Mouse (Mus musculus) spleen, postnatal 14 days (tissue): Measurements from ENCODE around the gene Reln.

Experiments
- DNase-seq, 2 experiments: peaks; one replicate each; pipeline ENCODE4 v3.0.0; 2021 to 2022; ENCODE audit warnings: low spot score in 2 of 2

The Reln gene

DNA sequence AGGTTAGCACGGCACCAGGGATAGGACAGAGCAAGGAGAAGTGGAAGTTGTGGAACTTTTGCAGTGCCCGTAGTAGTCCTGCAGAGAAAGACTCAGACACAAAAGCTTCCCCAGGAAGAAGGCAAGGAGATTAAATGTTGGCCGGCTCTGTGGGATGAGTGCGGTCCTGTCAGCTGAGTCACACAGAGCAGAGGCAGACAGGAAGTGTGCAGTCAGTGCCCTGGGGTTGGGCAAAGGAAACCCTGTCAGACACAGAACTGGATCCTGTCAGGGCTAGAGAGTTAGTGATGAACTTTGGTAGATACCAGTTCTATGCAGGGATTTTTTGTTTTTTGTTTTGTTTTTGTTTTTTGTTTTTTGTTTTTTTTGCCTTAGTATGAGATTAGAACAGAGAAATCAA is 120.0 kb downstream of the Reln start:
- no peak for DNase-seq

DNA sequence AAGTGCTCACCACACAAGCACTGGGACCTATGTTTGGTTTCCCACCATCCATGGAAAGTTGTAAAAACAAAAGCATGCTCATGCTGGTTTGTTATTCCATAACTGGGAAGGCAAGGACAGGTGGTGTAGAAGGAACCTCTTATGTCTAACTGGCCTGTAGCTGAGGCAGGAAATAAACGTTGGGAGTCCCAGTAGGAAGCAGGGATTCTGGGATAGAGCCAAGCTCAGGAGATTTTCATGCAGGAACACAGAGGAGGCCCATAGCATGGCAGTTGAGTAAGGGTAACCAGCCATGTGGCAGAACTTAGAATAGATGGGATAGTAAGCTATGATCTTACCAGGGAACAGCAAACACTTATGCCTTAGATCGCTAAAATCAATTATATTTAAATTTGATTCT is 120.6 kb downstream of the Reln start:
- no peak for DNase-seq

DNA sequence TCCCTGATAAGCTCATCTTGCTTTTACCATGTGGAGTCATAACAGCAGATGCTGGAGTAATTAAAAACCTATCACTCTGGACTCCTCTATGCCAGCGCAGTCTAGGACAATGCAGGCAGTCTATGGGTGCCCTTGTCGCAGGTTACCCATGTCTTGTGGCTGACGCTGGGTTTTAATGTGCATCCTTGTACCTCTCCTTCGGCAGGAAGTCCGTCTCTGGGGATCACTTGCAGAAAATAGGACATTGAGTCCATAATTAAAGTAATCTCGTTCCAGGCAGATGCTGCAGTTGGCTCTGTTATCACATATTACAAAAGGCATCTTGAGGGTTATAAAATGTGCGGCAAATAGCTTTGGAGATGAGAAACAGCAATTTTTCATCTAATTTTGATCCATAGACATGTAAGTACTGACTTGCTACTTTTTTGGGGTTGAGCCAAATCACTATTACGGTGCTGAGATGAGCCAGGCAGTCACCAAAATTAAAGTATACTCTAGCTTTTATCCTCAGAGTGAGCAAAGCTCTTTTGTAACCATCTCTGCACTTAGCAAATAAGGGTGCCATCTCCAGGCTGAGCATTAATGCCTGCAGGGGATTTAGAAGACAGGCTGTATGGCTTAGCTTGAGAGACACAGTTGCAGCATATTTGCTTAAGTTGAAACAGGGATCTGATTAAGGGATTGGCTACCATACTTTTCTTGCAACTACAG is 136.0 kb downstream of the Reln start:
- DNase-seq: no peak

DNA sequence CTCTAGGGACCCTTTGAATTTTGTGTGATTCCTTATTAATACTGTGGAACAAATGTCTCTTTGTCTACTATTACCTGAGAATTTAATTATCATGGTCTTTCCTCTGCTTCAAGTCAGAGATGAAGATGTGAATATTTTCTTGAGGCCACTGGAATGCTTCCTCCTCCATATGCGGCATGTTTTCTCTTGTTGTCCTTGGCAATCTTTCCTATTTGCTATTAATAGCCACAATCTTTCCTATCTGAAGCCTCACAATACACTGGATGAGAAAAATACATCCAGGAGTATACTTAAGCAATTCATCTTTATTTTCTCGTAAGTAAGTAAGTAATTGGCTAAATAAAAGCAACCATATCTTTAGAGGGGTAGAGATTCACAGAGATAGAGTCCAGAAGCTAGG is 146.6 kb downstream of the Reln start:
- no peak for DNase-seq

DNA sequence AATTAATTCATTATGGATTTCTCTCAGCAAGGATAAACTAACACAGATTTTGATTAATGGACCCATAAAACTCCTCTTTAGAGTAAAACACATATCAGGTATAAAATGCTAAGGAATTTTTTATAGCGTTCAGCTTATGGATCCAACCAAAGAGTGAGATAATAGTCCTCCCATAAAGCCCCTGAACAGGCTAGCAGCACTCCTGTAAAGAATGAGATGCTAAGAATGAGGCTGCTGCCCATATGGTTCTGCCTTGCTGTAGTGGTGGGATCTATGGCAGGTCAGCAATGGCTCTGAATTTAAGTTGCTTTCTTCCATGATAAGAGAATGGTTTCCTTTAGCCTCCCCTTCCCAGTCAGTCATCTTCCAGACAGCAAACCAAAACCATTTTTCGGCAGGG is 147.6 kb downstream of the Reln start:
- DNase-seq: no peak

DNA sequence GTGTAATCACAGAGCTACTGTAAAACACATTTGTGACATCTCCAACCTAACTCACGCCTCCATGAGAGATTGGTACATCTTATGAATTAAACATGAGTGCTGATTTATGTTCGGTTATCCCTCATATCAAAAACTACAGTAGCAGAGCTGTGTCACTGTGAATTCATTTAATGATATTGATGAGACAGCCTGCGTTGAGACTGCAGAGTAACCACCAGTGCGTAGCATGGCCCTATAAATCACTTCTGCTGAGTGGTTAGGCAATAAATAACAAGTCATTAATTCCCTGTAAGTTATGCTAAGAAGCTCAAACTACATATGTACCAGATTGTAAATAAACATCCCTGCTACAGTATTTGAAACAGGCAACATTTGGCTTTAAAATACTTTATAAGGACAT is 148.0 kb downstream of the Reln start:
- DNase-seq: no peak

DNA sequence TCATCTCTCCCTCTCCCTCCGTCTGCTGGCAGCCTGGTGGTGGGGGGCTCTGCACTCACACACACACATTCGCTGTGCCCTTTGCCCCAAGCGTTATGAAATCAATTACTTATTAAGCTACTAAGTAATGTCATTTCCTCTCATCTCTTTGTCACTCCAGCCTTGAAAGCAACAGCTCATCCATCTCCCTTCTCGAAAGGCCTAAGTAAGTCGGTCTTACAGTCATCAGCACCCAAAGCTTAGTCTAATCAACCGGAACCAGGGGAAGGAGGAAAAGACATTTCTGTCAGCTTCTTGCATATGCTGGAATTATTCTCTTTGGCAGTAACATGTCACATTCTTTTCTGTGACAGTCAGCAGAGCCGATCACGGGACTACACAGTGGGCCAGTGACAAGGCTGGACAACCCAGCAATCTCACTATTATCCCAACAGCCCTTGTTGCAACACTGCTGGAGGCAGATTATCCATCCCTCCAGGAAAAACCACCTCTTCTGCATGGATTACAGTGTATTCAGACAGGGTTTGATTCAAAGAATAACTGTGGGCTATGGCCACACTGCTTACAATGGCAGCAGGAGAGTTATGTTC is 149.1 kb downstream of the Reln start:
- DNase-seq: no peak

DNA sequence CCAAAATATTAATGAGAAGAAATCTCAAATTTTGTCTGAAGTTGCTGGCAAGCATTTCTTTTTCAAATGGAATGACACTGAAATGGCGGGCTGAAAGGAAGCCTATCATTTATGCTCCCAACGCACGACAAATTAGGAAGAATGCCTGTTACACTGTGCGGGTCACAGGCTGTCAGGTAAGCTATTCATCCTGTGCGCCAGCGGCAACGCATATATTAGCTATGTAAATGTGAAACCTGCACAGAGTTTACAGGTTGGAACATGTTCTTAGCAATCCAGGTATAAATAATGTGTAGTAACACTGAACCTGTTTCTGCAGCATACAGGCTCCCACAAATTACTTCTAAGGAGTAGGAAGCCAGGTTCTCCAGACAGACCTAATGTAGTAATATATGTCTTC is 152.7 kb downstream of the Reln start:
- DNase-seq: no peak

DNA sequence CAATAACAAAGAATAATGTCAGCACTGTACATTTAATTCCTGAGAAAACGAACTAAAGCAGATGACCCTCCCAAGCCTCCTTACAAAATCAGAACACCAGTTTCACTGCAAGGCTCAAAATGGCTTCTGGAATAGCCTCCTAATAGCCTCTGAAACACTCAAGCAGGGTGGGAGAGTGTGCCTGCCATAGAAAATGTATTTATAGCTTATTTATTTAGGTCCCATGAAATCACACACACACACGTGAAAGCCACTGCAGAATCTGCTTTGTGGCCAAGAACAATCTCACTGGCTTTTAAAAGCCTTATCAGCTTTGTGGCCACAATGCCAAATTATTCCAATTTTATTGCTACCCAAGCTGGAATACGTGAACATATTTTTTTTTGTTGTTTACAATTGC is 154.2 kb downstream of the Reln start:
- no peak for DNase-seq

DNA sequence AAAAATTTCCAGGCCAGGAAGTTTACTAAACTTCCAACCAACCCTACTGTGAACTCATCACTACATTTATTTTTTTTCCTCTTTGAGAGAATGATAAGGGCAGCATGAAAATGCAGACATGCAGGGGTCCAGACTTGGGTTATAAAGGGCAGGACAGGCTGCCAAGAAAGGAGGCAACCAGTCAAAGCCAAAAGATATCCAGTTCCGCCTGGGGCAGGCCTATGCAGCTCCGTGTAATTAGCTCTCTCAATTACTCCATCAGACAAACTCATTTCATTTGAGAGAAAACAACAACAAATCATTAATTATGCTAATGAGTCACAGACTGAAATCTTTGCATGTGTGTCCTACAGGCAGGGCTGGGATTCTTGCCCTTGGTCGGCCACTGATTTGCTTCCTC is 156.9 kb downstream of the Reln start:
- DNase-seq: no peak

DNA sequence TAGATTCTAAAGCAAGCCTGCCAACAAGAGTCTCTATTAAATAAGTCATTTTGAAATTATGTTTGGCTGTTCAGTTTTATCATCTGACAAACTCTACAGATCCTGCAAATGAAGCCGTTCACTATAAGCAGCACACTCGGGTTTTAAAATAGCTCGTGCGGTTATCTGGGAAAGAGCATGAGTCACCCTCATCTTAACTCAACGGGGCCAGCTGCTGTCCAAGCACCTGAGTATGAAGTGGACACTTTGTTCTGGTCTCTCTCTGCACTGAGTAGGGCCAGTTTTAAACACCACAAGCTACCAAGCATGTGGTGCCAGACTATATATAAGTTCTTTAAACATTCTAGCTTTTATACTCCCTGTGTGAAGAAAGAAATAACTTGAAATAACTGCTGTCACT is 168.0 kb downstream of the Reln start:
- no peak for DNase-seq

DNA sequence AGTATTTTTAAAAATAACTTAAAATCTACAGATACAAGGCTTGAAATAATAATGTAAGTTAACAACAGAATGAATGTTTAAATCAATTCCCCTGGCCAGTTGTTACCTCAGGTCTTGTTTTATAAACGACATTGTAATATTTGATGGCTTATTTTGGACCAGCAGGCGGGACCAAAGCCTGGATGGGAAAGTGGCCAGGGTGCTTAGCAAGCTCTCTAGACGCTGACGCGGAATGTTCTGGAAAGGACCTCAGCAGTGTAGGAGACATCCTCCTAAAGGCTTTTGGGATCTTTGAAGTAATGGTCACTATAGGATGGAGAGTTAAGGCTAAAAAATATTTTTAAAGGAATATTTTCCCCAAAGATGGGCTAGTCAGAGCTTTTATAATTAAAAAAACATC is 173.2 kb downstream of the Reln start:
- DNase-seq: no peak

DNA sequence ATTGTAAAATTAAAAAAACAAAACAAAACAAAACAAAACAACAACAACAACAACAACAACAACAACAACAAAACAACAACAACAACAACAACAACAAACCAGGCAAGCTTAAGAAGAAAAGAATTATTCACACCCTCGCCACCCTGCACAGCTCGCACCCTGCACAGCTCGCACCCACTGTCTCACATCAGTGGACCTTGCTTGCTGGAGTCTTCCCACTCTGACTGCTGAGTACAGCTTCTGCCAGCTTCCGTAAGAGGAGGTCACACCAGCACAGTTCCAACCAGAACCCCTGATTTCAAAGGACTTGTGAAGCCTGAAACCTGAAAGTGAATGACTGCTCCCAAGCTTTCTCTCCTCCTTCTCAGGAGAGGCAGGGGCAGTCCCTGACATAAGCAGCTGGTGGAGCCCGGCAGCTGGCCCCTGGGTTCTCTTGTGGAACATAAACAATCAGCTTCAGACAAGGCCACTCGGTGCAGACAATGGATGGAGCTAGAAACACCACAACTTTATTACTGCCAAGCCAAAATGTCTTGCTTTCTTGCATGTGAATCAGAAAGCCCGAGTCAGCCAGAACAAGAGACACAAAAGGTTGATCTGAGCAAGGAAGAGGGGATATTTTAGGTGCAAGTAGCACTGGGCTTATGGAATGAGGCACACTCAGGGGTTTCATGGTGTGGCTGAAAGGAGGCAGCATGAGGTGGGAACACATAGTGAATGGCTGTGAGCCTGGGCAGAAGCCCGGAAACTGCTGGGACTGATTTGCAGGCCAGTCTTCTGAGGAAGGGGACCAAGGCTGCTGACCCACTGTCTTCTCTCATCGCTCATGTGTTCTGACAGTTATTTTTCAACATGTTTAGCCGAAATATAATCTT is 180.2 kb downstream of the Reln start:
- DNase-seq: no peak

DNA sequence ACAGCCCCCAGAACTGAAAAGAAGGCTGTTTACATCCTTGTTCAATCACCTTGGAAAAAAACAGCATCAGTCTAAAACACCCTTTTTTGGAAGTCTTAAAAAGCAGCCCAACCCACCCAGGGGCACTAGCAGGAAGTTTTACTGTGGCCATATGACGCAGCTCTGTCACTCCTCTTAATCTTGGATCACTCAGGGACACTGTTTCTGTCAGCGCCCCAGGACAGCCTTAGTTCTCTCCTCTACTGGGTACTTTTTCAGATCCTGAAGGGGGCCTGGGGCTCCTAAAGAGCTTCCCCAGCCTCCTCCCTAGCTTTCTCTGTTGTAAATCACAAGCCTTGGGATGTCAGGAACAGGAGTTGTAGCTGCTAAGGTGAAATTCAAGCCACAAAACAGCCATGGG is 183.6 kb downstream of the Reln start:
- DNase-seq: no peak

DNA sequence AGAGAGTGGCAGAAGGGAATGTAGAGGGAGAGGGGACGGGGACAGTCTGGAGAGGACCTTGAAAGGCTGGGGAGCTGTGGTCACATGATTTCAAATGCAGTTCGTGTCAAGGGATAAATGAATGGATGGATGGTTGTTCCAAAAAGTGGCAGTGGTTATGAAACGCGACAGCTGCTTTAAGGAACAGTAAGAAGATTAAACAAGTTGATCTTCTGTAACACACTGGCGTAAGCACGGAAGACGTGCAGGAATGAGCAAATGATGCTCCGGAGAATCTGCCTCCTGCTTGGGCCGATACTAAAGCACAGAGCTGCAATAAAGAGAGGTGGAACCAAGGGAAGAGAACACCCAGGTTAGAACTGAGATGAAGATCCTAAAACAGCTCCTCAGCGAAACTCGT is 185.7 kb downstream of the Reln start:
- no peak for DNase-seq

DNA sequence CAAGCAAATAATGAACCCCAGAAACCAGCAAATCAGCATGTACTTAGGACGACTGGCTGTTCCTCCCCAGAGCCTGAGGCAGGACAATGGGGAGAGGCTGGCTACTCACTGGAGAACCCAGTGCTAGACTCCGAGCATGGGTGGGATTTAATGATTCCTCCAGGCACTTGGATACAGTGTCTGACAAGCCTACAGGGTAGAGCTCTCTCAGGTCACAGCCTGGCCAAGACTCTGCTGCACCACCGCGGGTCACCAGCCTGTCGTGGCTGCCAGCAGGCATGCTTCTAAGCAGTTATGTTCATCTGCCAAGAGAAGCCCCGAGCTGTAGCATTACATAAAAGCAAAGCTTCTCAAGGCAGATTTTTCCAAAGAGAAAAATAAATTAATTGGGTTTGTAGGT is 190.9 kb downstream of the Reln start:
- DNase-seq: no peak

DNA sequence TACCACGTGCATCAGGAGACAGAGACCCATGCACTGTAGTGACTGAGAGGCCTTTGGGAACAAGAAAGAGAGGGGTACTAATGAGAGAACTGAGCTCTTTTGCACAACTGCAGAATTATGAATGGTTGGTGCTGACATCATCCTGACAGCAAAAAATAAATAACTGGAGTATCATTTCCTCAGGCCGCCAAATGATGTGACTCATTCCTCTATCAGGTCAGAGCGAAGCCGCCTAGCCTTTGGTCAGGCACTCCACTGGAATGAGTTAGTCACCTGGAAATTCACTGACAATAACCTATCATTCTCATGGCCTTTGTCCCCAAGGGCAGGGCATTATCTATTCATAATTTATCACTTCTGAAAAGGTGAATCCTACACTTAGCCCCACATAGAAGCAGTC is 202.7 kb downstream of the Reln start:
- DNase-seq: no peak

DNA sequence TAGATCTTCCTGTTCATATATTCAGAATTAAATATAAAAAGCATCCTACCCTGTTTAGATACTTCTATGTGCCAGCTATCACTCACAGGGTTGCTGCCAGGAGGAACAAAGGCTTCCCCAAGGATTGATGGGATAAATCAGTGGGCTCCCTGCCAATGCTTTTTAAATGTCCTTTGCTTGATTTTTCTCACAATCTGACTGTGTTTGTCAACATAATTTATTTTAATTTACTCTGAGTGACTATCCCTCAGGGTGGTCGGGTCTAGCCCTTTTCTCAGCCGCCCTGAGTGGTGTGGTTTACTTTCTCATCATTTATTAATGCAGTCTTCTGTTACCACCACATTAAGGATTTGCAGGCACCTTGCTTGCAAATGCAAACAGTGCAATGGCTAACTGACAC is 205.5 kb downstream of the Reln start:
- DNase-seq: no peak

DNA sequence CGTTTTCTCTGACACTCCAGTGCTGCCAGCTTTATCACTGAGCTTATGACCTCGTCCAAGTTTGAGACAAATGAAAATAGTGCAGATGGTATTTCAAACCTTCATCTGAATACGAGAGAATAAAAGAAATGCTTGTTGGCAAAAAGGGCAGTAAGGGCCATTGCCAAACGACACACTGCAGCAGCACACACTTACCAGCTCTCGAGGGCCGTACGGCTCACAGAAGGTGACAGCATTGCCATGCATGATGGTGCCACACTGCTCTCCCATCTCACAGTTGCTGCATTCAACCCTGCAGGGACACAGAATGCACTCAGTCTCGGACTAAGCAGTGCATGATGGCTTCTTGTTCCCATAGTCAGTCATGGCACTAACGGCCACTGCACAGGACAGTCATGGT is 210.1 kb downstream of the Reln start:
- no peak for DNase-seq

DNA sequence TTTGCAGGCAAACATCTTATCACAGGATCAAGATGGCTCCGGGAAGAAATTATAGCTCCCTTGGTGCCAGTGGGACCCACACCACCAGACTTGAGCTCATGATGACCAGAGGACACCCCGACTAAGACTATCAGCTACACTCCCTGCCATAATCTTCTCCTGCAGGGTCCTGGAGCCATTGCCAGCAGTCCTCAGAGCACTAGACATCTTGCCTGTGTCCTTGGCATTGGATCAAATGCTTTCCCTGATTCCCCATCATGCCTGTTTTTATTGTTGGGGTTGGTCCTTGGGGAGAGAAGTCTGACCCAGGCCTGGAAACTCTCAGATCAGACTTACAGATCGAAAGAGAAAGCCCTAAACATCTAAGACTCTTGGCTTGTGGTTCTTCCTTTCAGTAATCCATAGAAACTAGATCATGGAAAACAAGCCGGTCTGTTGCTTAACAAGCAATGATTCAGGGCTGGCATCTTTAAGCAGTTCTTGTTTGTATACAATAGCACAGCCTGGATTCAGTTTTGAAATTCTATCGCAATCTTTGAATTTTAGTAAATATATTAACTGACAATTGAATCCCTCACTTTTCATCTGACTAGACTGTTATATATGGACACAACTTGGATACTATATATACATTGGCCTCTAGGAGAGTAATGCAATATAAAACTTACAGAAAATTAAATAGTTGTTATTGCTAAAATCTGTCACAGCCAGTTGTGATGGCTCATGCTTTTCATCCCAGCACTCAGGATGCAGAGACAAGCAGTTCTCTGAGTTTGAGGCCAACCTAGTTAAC is 212.6 kb downstream of the Reln start:
- DNase-seq: no peak

DNA sequence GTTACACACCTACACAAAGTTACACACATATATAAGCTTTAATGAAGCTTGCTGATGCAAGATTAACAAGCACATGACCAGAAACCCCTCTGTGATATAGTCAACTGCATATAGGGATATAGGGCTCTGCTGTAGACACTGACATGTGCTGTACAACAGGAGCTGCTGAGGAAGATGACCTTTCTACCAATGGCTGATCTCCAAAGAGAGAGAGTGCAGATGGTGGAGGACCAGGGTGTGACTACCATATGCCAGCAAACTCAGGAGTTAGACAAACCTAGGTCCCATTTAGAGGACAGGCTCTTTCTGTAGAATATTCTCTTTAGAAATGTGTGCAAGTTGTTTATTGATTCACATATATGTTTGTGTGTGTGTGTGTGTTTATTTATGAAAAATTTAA is 216.9 kb downstream of the Reln start:
- DNase-seq: no peak

DNA sequence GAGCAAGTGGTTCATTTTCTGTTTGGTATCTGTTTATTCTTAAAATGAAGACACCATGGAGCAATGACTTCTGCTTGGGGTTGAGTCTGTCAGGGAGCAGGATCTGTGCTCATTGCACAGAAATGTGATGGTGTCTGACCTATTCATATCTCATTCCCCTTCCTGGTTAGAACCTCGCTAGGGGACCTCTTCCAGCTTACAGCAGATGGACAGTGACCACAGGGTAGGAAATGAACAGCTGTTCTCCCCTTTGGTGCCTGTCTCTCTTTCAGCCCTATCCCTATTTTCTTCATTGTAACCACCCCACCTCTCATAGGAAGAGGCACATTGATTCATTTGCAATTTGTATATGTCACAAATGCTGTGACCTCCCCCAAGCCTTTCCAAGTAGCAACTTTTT is 225.2 kb downstream of the Reln start:
- DNase-seq: no peak
